Mouse (Mus musculus) mouse trophoblast stem cell (cell line): ENCODE results near the gene Kif6.

Source experiments
- in situ Hi-C, 2 experiments: fragments of 300-500 bp; cut with MseI, MboI; formaldehyde crosslinking; loops; 2 replicates in 1 of 2; 3 replicates in 1 of 2; pipeline ENCODE4 v1.15.1; 2025

Kif6 gene

DNA sequence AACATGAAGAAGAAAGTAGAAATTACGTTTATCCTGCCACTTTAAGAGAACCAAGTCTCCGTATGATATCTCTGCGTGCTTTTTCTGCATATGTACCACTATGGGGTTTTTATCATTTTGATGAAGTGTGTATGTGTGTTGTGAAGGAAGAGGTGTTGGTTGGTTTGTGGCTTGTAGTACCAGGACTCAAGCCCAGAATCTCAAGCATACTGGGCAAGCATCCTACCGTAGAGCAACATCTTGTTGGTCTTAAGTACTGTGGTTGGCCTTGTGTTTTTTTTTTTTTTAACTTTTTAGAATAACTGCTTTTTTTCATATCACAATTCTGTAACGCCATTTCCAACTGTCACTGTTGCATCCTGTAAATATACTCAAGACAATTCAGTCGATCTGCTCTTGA lies 277.5 kb downstream of the Kif6 start:
- in situ Hi-C loops = no loop called here

DNA sequence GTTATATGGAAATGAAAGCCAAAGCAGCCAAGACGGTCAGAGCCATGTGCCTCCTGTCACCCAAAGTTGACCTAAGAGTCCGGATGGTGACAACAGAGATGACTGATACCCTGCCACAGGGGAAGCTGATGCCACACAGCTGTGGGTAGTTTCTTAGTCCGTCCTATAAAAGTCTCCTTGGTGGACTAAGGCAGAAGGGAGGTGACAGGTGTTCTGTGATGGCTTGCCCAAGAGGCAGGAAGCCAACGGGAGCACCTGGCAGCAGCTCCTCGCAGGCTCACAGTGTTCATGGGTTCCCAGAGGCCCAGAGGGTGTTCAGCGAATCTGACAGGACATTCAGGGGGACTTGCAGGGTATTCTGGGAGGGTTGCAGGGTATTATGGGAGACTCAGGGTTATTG lies 279.5 kb downstream of the Kif6 start:
- in situ Hi-C loops = no loop called here

DNA sequence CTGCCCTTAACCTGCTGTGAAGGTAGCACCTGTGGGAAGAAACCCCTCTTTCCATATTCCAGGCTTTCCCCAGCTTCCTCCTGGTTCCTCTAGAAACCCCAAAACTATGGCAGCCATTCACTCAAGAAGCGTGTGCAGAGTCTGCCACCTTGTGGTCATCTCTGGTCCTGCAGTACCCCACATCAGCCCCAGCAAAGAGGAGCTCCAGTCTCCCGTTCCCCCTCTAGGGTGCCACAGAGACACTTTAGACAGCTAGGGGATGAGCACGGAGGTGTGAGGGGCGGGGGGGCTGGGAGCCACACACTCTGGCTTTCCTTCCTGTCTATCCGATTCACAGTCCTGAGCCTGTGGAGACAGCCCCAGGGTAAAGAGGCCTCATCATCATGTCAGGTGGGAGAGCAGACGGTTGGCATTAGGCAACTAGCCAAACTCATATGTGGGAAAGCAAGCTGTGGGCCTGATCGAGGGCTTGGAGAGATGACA lies 284.0 kb downstream of the Kif6 start:
- in situ Hi-C loops = loop anchor here in 1 of 2 experiments (5.0 kb wide), 1 partner anchor 367 kb away; no protein-coding TSS in a partner anchor

DNA sequence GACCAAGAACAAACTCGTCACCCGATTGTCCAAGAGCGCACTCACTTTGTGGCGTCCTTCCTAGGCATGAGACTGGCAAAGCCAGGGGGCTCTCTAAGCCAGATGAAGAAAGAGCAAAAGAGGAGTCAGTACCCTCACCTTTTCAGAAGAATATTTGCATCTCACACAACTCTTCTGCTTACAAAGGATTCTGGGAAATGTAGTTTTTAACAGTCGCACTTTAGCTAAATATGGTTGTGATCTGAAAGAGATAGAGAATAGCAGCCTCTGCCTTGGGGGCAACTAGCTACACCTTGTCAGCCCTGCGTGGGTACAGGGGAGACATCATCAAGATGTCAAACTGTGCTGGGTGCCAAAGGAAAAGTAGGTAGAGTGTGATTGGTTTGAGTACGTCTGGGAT lies 287.7 kb downstream of the Kif6 start:
- in situ Hi-C loops = loop anchor here in 1 of 2 experiments (25.0 kb wide), 1 partner anchor 640 kb away; no protein-coding TSS in a partner anchor

DNA sequence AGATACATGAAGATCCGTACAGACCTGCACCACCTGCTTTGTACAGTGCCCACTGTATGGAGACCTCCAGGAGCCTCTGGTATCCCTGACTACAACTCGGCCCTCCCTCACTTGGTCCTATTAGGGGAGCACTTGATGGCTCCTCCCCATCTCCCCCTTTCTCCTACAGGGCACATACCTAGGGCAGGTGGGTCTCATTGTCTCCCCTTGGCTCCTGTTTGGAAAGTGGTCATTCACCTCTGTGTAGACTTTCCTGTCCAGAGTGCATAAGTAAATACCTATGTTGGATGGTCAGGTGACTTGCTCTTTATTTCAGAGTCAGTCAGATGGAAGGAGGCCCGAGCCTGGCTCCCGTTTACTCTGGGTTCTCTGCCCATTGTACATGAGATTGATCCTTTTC lies 308.5 kb downstream of the Kif6 start:
- in situ Hi-C loops = loop anchor here in 1 of 2 experiments (25.0 kb wide), 1 partner anchor 661 kb away; no protein-coding TSS in a partner anchor

DNA sequence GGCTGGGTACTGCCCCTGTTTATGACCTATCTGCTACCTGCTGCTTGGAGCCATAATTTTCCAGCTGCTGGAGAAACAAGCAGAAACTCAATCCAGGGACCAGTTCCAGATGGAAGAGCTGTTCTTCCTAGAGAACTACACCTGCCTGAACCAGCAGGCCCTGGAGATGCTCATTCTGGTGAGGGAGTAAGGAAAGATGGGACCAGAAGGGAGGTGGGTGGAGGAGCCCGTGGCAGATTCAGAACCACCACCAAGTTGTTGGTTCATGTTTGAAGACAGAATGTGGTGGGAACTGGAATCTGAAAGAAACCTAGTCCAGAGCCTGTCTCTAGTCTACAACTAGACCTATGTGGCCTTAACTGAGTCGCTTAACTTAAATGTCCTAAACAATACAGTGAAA lies 312.7 kb downstream of the Kif6 start:
- in situ Hi-C loops = no loop called here

DNA sequence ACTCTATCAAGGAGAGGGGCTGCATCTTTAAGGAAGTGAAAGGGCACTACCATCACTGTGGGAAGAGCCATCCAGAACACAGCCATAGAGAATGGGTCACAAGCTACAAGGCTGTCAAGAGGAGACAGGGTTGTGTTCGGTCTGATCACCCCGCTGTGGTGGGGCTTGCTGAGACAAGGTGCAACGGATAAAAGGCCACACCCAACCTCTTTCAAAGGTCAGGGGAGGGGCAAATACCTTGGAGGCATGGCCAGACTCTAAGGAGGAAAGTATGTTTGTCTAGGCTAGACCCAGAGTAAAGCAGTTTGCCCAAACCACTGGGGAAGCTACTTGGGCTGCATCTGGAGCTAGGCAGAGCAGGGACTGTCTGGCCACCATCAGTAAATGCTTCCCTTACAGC lies 318.9 kb downstream of the Kif6 start:
- in situ Hi-C loops = no loop called here

DNA sequence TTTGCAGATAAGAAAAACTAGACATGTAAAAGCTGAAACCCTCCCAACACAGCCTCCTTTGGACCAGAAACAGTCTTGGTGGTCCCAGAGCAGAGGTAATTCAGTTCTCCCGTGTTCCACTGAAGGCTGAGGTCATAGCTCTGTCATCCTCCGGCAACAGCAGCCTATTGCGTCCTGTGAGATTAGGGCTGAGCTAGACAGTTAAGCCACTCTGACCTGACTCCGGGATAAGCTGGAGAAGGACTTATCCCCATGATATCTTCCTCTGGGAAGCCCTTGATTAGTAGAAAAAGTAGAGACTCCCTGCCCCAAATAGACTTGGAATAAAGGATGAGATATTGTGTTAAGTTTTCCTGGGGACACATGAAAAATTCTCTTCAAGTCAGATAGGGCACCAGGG lies 319.6 kb downstream of the Kif6 start:
- in situ Hi-C loops = no loop called here

DNA sequence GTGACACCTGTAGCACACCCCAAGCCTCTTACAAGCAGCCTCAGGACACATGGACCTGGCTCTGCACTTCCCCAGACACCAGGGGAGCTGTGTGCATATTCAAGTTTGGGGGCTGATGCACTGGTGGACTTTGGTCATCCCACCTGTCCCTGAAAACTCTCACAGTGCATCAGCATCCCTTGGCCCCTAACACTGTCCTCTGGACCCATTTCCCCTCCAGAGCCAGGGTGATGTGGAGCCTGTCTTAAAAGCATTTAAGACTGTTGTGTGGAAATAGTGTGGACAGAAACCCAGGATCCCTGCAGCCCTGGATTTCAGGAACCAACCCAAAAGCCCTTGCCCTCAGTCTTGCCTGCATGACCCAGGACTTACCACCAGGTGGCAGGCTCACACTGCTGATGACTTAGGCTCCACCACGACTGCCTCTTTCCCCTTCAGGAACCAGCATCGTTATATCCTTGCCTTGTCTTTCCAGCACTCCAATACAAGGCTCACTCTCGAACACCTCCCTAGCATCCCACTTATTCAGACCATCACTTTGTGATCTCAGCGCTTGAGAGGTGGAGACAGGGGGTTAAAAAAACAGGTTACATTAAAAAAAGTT lies 320.8 kb downstream of the Kif6 start:
- in situ Hi-C loops = no loop called here

DNA sequence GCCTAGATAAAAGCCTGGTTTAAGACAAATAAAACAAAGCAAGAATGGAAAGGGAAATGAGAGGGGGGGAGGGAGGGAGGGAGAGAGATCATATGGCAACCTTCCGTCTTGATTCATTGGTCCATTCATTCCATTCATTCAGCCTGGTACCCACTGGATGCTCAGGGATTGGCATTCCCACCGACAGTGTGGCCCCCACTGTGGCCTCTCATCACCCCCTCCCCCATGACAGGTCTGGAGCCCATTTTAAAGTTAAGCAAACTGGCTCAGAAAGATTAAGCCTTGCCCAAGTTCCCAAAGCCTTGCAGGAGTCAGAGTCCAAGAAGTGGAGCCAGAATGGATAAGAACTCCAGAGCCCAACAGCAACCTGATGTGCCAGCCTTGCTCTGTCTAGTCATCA lies 321.3 kb downstream of the Kif6 start:
- in situ Hi-C loops = no loop called here

DNA sequence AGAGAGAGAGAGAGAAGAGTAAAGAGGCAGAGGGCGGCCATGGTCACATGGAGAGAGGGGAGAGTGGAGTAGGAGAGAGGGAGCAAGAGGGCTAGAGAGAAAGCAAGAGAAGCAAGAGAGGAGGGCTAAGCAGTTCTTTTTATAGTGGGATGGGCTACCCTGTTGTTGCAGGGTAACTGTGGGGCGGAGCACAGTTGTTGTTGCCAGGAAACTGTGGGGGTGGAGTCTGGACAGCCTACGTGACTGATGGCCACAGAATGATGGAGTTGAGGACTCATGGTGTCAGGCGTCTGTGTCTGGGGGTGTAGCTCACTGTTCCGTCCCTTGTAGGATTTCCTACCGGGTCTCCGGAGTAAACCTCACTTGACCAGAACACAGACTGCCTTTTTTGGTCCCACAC lies 324.2 kb downstream of the Kif6 start:
- in situ Hi-C loops = no loop called here

DNA sequence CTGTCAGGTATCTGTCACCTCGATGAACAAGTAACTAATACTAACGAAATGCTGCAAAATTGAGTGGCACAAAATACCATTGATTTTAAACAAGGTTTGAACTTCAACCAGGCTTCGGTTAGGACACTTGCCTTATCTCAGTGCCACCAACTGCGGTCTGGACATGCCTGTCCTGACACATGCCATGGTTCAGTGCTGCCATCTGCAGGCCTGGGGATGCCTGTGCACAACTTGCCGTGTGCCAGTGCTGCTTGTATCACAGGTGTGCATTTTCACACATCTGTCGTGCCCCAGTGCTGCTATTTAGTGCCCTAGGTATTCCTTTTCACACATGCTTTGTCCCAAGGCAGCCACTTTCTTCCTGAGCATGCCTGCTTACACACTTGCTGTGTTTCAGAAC lies 327.7 kb downstream of the Kif6 start:
- in situ Hi-C loops = no loop called here

DNA sequence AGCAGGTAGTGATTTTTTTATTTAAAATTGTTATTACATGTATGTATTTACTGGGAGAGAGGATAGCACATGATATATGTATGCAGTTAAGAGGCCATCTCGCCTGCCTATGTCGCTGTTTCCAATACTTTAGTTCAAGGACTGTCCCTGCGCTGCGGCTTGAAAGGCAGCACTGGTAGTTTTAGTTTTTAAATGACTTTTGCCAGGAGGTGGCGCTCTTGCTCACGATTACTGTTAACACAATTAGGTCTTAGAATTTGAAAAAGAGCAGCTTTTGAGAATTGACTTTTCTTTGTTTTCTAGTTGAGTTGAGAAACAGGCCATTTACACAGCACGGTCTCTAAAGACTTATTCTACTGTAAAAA lies 336.5 kb downstream of the Kif6 start:
- in situ Hi-C loops = loop anchor here (5.0 to 10.0 kb wide), 2 partner anchors 283 to 286 kb away; no protein-coding TSS in a partner anchor

DNA sequence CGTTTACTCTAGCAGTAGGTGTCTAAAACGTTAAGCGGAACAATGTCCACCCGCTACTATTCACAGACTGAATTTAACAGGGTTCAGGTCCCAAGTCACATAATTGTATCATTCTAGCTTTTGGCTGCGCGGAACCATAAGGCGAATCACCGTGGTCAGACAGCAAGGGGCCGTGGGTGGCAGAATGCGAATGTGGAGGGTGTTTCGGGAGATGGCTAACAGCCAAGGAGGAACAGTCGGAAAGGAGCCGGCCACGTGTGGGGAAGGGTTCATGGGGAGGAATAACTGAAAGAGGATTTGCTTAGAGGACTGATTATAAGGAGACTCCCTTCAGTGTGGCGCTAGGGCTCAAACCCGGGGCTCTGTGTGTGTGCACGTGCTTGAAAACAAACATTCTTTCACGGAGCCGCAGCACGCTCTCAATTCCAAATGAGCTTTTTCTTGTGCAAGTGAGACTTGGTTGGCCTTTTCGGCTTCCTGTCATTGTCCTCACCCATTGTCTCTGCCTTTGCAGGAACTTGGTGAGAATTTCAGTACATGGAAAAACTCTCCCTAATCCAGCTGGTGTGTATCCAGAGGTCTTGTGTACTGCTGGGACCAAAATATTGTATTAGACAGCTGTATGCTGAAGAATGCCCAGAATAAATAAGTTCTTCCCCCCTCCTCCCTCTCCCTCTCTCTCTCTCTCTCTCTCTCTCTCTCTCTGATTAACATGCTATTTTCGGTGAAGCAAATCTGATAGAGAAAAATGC lies 337.1 kb downstream of the Kif6 start:
- in situ Hi-C loops = loop anchor here (5.0 to 10.0 kb wide), 2 partner anchors 283 to 285 kb away; no protein-coding TSS in a partner anchor

DNA sequence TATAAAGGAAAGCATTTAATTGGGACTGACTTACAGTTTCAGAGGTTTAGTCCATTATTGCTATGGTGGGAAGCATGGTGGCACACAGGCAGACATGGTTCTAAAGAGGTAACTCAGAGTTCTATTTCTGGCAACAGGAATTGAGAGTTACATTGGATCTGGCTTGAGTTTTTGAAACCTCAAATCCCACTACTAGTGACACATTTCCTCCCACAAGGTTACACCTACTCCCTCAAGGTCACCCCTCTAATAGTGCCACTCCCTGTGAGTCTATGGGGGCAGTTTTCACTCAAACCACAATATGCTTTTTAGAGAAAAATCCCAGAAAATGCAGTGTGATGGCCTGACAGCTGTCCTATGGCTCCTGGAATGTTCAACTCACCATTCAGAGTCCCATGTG lies 344.1 kb downstream of the Kif6 start:
- in situ Hi-C loops = loop anchor here in 1 of 2 experiments (10.0 kb wide), 1 partner anchor 276 kb away; no protein-coding TSS in a partner anchor
